Mouse (Mus musculus): ENCODE measurements around the gene Lrmp. TPM values are rescaled to one million over a fixed set of nuclear protein-coding genes. Genes with fewer than 3 reads are reported as not detected.
"Not testable (repeated sequence)": the region's sequence is repeated elsewhere in the genome, so short reads cannot be mapped to it uniquely, and the experiment has no call there.

Gene Lrmp
- polyA plus RNA-seq, 1 experiment from 2014 or later, result 1.2 TPM

DNA sequence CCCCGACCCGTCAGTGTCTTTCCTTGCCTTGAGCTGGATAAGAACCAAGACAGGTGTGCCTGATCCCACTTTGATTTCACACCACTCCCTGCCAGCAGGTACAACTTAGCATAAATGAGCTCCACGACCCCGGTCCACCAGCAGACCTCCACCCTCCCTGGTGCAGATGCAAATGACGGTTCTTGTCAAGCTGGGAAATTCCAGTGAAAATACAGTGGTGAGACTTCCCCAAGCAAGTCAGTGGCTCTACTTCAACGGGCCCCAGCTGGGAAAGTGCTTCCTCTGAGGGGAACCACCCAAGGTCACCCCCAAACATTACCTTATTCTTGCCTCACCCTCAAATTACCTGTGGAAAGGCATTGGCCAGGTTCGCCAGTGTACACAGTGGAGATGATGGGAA lies 23.5 kb upstream of the Lrmp start:
- H3K27me3 ChIP-seq (ENCODE audit: control insufficient read depth, insufficient read depth, low read length), result no peaks in the 10 kb centered on the region
- no peaks in the 10 kb centered on the region for H3K4me1 ChIP-seq (ENCODE audit: control insufficient read depth, insufficient read depth, low read length)
- H3K4me3 ChIP-seq (replicated peaks; ENCODE audit: low read depth, low read length), result no peak overlapping the region
- H3K36me3 ChIP-seq (ENCODE audit: control insufficient read depth, insufficient read depth, low read length), result no peaks in the 10 kb centered on the region
- WGBS, result 85% methylated on average over 7 of the region's 7 CpGs
- no peak overlapping the region for H3K4me2 ChIP-seq (ENCODE audit: low read length)
- H3K27ac ChIP-seq (replicated peaks; ENCODE audit: low read depth, low read length), result no peak overlapping the region
- DNase-seq (no peak), ATAC-seq (ENCODE audit: low FRiP score, low TSS enrichment) (no peak)
- no peak overlapping the region for H3K9ac ChIP-seq (replicated peaks; ENCODE audit: low read length)
- H3K9me3 ChIP-seq (ENCODE audit: control insufficient read depth, low read length), result no peaks in the 10 kb centered on the region

GRCm38 (mm10) chr6:145093038-145093622 lies 22.3 kb upstream of the Lrmp start:
- not testable (repeated sequence) for DNase-seq; H3K9me3 ChIP-seq (ENCODE audit: control insufficient read depth, low read length); H3K9ac ChIP-seq (replicated peaks; ENCODE audit: low read length); H3K4me3 ChIP-seq (replicated peaks; ENCODE audit: low read depth, low read length); H3K27ac ChIP-seq (replicated peaks; ENCODE audit: low read depth, low read length); H3K27me3 ChIP-seq (ENCODE audit: control insufficient read depth, insufficient read depth, low read length); H3K36me3 ChIP-seq (ENCODE audit: control insufficient read depth, insufficient read depth, low read length); H3K4me2 ChIP-seq (ENCODE audit: low read length); ATAC-seq (ENCODE audit: low FRiP score, low TSS enrichment); H3K4me1 ChIP-seq (ENCODE audit: control insufficient read depth, insufficient read depth, low read length)
- 68% methylated on average over 7 of the region's 7 CpGs for WGBS

- H3K4me2 ChIP-seq (ENCODE audit: low read length), result no peak overlapping the region
- no peak overlapping the region for H3K4me3 ChIP-seq (replicated peaks; ENCODE audit: low read depth, low read length)
- H3K9ac ChIP-seq (replicated peaks; ENCODE audit: low read length), result no peak overlapping the region
- no peak for DNase-seq
- WGBS, result 81% methylated on average over 4 of the region's 4 CpGs
- ATAC-seq (ENCODE audit: low FRiP score, low TSS enrichment), result no peak
- no peaks in the 10 kb centered on the region for H3K9me3 ChIP-seq (ENCODE audit: control insufficient read depth, low read length)
- H3K4me1 ChIP-seq (ENCODE audit: control insufficient read depth, insufficient read depth, low read length), result no peaks in the 10 kb centered on the region
- H3K36me3 ChIP-seq (ENCODE audit: control insufficient read depth, insufficient read depth, low read length), result no peaks in the 10 kb centered on the region
- H3K27ac ChIP-seq (replicated peaks; ENCODE audit: low read depth, low read length), result no peak overlapping the region
- no peaks in the 10 kb centered on the region for H3K27me3 ChIP-seq (ENCODE audit: control insufficient read depth, insufficient read depth, low read length)
Measured at GRCm38 (mm10) chr6:145094431-145094830, 21.0 kb upstream of the Lrmp start.

GRCm38 (mm10) chr6:145100923-145101322 lies 14.5 kb upstream of the Lrmp start:
- H3K27ac ChIP-seq (replicated peaks; ENCODE audit: low read depth, low read length), result no peak overlapping the region
- no peak overlapping the region for H3K4me3 ChIP-seq (replicated peaks; ENCODE audit: low read depth, low read length)
- no peak for ATAC-seq (ENCODE audit: low FRiP score, low TSS enrichment)
- no peaks in the 10 kb centered on the region for H3K4me1 ChIP-seq (ENCODE audit: control insufficient read depth, insufficient read depth, low read length)
- no peak overlapping the region for H3K4me2 ChIP-seq (ENCODE audit: low read length)
- WGBS, result 77% methylated on average over 9 of the region's 9 CpGs
- H3K27me3 ChIP-seq (ENCODE audit: control insufficient read depth, insufficient read depth, low read length), result no peaks in the 10 kb centered on the region
- DNase-seq, result no peak
- H3K9ac ChIP-seq (replicated peaks; ENCODE audit: low read length), result no peak overlapping the region
- H3K9me3 ChIP-seq (ENCODE audit: control insufficient read depth, low read length), result no peaks in the 10 kb centered on the region
- H3K36me3 ChIP-seq (ENCODE audit: control insufficient read depth, insufficient read depth, low read length), result no peaks in the 10 kb centered on the region

DNA sequence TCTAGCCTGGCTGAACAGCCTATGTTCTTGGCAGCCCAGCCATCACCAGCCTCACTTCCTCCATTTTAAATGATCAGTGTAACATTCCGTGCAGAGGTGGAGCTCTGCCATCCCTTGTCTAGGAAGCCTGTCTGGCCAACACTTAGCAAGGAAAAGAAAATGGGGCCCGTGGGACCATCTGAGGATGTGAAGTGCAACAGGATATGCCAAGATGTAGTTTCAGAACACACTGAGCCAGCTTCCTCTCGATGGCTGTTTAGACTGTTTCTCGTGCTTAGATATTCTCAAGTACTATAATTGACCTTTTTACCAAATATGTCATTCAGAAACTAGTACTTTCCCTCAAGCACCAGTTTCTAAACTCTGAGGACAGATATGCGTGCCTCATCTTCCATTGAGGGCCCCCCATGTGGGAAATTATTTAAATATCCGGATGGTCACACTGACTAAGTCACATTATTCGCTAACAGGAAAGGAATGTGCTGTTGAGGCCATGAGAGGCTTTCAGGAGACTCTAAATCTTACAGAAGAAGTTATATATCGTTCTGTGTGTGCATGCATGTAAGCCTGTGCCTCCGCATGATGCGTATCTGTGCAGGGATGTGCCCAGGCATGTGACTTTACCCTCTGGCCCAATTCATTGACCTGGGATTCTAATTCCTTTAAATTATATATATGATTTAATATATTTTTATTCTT lies 11.1 kb upstream of the Lrmp start:
- Histone ChIP-seq H3K4me3 (replicated peaks; ENCODE audit: low read depth, low read length) (no peak overlapping the region), H3K4me2 (ENCODE audit: low read length) (no peak overlapping the region), H3K4me1 (ENCODE audit: control insufficient read depth, insufficient read depth, low read length) (no peaks in the 10 kb centered on the region), H3K27me3 (ENCODE audit: control insufficient read depth, insufficient read depth, low read length) (no peaks in the 10 kb centered on the region), H3K36me3 (ENCODE audit: control insufficient read depth, insufficient read depth, low read length) (no peaks in the 10 kb centered on the region), H3K9ac (replicated peaks; ENCODE audit: low read length) (no peak overlapping the region), H3K9me3 (ENCODE audit: control insufficient read depth, low read length) (no peaks in the 10 kb centered on the region), H3K27ac (replicated peaks; ENCODE audit: low read depth, low read length) (no peak overlapping the region)
- no peak for ATAC-seq (ENCODE audit: low FRiP score, low TSS enrichment)
- no peak for DNase-seq
- WGBS, result 87% methylated on average over 10 of the region's 10 CpGs

DNA sequence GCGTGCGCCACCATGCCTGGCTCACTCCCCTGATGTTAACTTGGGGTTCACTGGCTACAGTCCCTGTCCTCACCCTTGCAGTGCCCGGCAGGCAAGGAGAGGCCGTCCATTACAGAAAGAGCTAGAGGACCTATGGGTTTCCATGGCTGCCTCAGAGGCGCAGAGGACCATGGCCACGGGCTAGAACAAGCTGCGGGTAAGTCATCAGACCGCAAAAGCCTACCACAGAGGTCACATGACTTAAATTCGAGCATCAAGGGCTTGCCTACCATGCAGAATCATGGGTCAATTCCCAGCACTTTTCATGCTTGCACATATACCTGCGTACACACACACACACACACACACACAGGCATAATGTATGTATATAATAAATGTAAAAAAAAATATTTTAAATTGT lies 10.0 kb upstream of the Lrmp start:
- Histone ChIP-seq H3K4me2 (ENCODE audit: low read length) (no peak overlapping the region), H3K9ac (replicated peaks; ENCODE audit: low read length) (no peak overlapping the region), H3K4me1 (ENCODE audit: control insufficient read depth, insufficient read depth, low read length) (no peaks in the 10 kb centered on the region), H3K36me3 (ENCODE audit: control insufficient read depth, insufficient read depth, low read length) (no peaks in the 10 kb centered on the region), H3K27ac (replicated peaks; ENCODE audit: low read depth, low read length) (no peak overlapping the region), H3K4me3 (replicated peaks; ENCODE audit: low read depth, low read length) (no peak overlapping the region), H3K9me3 (ENCODE audit: control insufficient read depth, low read length) (no peaks in the 10 kb centered on the region), H3K27me3 (ENCODE audit: control insufficient read depth, insufficient read depth, low read length) (no peaks in the 10 kb centered on the region)
- DNase-seq (no peak), ATAC-seq (ENCODE audit: low FRiP score, low TSS enrichment) (no peak)
- WGBS, result 96% methylated on average over 10 of the region's 10 CpGs

DNA sequence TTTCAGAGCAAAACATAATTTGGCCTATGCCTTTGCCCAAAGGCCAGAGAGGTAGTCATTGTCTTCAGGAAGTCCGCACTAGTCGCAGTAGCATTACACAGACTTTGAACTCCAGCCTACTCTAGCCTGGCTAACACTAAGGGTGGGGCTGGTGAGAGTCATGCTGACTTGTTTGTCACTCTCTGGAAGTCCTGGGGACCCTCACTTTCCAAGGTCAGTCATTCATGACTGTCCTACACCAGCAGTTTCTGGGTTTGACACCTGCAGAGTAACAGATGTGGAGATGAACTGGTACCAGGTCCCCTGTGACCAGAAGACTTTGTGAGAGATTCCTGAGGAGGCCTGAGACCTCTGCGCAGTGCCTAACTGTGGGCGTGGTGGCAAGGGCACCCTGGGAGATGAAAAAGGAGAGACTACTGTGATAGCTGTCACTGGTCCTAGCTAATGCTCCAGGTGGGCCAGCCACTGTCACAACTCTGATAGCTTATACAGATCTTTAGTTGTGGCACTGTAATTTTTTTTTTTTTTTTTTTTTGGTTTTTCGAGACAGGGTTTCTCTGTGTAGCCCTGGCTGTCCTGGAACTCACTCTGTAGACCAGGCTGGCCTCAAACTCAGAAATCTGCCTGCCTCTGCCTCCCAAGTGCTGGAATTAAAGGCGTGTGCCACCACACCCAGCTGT lies 9.2 kb upstream of the Lrmp start:
- no peak overlapping the region for H3K27ac ChIP-seq (replicated peaks; ENCODE audit: low read depth, low read length)
- DNase-seq, result no peak
- H3K36me3 ChIP-seq (ENCODE audit: control insufficient read depth, insufficient read depth, low read length), result no peaks in the 10 kb centered on the region
- ATAC-seq (ENCODE audit: low FRiP score, low TSS enrichment), result no peak
- WGBS, result 90% methylated on average over 6 of the region's 6 CpGs
- no peak overlapping the region for H3K4me3 ChIP-seq (replicated peaks; ENCODE audit: low read depth, low read length)
- no peaks in the 10 kb centered on the region for H3K9me3 ChIP-seq (ENCODE audit: control insufficient read depth, low read length)
- no peak overlapping the region for H3K4me2 ChIP-seq (ENCODE audit: low read length)
- no peak overlapping the region for H3K9ac ChIP-seq (replicated peaks; ENCODE audit: low read length)
- H3K27me3 ChIP-seq (ENCODE audit: control insufficient read depth, insufficient read depth, low read length), result no peaks in the 10 kb centered on the region
- H3K4me1 ChIP-seq (ENCODE audit: control insufficient read depth, insufficient read depth, low read length), result no peaks in the 10 kb centered on the region

DNA sequence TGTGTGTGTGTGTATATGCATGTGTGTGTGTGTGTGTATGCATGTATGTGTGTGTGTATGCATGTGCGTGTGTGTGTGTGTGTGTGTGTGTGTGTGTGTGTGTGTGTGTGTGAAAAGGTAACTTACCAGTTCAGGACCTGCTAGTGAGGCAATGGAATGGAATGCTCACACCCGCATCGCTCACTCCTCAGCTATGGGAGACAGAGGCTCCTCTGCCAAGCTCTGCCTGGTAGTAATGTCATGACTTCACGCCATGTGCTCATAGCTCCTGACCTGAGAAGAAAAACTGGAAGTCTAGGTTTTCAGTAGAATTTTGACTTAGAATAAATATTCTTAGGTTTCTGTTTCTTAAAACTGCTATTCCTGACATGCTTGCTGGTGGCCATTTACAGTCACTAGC lies 4.7 kb upstream of the Lrmp start:
- H3K4me2 ChIP-seq (ENCODE audit: low read length), result no peak overlapping the region
- ATAC-seq (ENCODE audit: low FRiP score, low TSS enrichment) (no peak), DNase-seq (no peak)
- H3K27ac ChIP-seq (replicated peaks; ENCODE audit: low read depth, low read length), result no peak overlapping the region
- H3K9ac ChIP-seq (replicated peaks; ENCODE audit: low read length), result no peak overlapping the region
- no peaks in the 10 kb centered on the region for H3K36me3 ChIP-seq (ENCODE audit: control insufficient read depth, insufficient read depth, low read length)
- H3K27me3 ChIP-seq (ENCODE audit: control insufficient read depth, insufficient read depth, low read length), result no peaks in the 10 kb centered on the region
- H3K4me3 ChIP-seq (replicated peaks; ENCODE audit: low read depth, low read length), result no peak overlapping the region
- H3K9me3 ChIP-seq (ENCODE audit: control insufficient read depth, low read length), result no peaks in the 10 kb centered on the region
- 97% methylated on average over 4 of the region's 4 CpGs for WGBS
- no peaks in the 10 kb centered on the region for H3K4me1 ChIP-seq (ENCODE audit: control insufficient read depth, insufficient read depth, low read length)

GRCm38 (mm10) chr6:145112865-145113264 lies 2.6 kb upstream of the Lrmp start:
- no peaks in the 10 kb centered on the region for H3K9me3 ChIP-seq (ENCODE audit: control insufficient read depth, low read length)
- 77% methylated on average over 6 of the region's 6 CpGs for WGBS
- H3K4me2 ChIP-seq (ENCODE audit: low read length), result no peak overlapping the region
- no peak overlapping the region for H3K9ac ChIP-seq (replicated peaks; ENCODE audit: low read length)
- 0 out of 2 replicates have a peak, but pooled peaks cover 4% of the 10 kb centered on the region for H3K4me1 ChIP-seq (ENCODE audit: control insufficient read depth, insufficient read depth, low read length)
- no peak overlapping the region for H3K27ac ChIP-seq (replicated peaks; ENCODE audit: low read depth, low read length)
- no peak for DNase-seq
- H3K36me3 ChIP-seq (ENCODE audit: control insufficient read depth, insufficient read depth, low read length), result no peaks in the 10 kb centered on the region
- no peak for ATAC-seq (ENCODE audit: low FRiP score, low TSS enrichment)
- H3K4me3 ChIP-seq (replicated peaks; ENCODE audit: low read depth, low read length), result no peak overlapping the region
- no peaks in the 10 kb centered on the region for H3K27me3 ChIP-seq (ENCODE audit: control insufficient read depth, insufficient read depth, low read length)
